Mouse (Mus musculus) kidney, adult 18-20 months (tissue): ENCODE measurements around the gene Ube2o.

Source experiments
- DNase-seq: peaks from one replicate; pipeline ENCODE4 v3.0.0; 2021

Ube2o gene

DNA sequence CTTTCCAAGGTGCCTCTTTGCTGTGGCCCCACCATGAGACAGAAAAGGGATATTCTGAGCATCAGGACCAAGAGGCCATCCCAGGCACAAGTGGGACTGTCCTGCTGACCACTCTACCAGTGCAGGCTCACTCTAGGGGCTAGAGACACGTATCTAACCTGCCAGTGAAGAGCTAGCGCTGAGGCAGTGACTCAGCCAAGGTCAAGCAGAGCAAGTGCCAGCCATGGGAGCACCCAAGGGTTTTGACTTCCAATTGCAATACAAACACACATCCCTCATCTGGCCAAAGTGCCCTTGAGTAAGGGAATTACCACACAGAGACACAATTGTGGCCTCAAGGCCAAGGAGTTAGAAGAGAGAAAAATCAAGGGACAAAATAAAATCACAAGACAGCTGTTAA, 5.9 kb downstream of the Ube2o start:
- DNase-seq: no peak

DNA sequence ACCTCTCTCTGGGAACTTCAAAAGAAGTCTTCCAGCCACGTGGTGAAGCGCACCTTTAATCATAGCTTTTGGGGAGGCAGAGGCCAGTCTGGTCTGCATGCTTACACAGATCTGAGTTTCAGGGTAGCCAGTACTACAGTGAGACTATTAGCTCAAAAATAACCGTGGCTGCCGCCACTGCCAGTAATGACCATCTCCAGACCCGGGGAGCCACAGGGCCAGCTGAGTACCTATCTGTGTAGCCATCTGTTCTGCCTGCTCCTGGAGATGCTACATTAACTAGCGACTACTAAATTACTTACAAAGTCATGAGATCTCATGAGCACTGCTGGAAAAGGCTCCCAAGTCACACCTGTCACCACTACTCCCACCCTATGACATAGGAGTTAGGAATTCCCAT, 6.3 kb downstream of the Ube2o start:
- DNase-seq: no peak

DNA sequence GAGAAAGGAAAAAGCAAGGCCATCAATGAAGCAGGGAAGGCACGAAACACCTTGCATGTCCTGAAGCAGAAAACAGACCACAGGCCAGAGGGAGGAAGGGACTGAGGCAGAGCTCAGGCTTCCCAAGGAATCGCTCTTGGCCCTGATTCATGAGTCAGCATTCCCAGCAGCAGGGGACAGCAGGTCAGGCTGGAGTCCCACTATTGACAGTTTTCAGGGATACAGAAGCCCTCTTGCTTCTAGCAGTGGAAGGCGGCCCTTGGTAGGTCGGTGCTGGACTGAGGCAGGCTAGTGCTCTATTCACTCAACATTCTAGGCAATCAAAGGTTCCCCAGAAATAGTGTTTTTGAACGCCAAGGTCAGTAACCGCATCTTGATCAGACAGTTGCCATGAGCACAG, 6.8 kb downstream of the Ube2o start:
- DNase-seq: no peak

DNA sequence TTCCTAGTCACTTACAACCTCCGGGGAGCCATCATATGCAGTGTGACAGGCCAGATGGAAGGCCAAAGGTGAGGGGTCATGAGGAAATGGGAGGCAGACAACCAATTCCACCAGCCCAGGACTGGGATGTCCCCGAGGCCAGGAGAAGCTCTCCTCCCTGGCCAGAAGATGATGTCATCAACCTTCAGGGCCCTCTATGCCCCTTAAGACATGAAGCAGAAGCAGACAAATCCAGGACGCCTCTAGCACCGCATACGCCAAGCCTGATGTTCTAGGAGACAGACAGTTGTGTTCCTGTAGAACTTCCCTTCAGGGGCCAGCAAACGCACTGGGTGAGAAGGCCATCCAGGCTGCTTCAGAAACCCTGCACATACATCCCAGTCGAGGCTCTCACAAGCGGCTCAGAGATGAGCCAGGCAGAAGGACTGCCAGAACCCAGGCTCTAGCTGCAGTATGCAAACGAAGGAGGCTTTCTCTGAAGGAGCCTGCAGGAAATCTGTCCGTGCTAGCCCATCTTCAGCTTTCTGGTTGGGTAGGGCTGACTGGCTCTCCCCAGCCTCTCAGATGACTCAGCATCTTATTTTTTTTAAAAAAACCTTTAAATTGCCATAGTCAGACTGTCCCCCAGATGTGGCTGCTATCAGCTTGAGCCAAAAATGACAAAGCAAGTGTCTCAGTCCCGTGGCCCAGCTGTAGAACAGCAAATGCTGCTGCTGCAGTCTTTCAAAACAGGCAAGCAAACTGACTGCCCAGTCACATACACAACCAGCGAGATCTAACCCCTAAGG, 8.3 kb downstream of the Ube2o start:
- DNase-seq: no peak

DNA sequence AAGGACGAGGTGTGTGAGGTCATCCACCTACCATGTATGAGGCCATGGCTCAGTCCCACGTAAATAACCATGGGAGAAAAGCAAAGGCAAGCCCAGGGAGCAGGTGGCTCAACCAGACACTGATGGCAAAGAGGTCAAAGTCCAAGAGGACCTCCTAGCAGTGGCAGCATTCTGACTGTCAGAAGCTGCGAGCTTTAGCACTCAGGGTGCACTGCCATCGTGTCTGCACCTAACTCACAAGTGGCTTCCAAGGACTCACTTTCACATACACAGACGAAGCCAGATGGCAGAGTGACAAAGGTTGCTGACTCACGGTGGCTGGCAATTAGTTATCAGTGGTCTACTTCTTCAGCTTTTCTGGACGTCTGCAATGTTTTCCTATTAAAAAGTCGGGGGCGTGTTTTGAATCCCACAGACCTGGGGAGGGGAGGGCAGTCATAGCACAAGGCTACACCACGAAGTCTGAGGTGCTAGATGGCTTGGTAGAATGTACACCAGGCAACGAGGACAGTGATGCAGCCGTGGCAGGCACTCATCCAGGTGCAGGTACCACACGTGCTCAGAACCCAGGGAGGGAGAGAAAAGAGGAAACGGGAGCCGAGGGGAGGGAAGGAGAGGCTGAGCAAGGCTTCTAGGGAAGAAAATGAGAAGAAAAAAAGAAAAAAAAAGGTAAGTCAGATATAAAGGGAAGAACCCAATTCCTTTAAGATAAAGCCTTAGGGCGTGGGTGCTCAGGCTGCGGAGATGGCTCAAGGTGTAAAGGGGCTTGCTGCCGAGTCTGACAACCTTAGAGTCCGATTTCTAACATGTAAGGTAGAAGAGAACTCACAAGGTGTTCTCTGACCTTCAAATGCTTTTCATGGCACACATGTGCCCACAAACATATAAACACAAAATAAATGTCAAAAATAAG, 9.2 kb downstream of the Ube2o start:
- DNase-seq: no peak

DNA sequence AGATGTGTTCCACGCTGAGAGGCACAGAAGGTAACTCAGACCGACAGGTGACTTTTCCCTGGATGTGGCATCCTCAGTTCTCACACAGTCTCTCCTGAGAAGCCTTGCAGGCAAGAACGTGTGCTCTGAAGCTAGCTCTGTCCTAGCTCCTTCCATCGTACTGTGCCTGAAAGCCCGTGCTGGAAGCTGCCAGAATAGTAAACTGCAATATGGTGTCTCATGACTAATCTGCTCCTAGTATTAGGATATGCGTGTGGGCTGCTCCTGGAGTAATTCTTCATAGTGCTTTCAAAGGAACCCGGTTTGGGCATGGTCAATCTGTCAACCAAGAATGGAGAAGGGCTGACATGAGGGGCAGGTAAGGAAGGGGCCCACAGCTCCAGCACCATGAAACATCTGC, 10.4 kb downstream of the Ube2o start:
- no peak for DNase-seq

DNA sequence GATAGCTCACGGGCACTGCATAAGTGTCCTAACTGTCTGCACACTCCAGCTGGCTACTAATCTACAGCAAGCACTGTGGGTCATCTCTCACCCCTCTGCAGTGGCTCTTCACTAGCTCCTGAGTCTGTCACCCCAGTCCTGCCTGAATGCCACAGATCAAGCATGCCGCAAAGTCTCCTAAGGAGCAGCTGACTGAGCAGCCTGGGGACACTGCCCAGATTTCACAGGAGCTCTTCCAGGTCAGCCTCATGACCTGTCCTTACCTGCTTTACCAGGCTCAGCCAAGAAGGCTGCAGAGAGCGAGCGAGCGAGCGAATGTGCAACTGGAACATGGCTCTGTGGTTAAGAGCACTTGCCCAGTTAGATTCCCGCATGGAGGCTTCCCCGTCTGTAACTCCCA, 13.7 kb downstream of the Ube2o start:
- no peak for DNase-seq

DNA sequence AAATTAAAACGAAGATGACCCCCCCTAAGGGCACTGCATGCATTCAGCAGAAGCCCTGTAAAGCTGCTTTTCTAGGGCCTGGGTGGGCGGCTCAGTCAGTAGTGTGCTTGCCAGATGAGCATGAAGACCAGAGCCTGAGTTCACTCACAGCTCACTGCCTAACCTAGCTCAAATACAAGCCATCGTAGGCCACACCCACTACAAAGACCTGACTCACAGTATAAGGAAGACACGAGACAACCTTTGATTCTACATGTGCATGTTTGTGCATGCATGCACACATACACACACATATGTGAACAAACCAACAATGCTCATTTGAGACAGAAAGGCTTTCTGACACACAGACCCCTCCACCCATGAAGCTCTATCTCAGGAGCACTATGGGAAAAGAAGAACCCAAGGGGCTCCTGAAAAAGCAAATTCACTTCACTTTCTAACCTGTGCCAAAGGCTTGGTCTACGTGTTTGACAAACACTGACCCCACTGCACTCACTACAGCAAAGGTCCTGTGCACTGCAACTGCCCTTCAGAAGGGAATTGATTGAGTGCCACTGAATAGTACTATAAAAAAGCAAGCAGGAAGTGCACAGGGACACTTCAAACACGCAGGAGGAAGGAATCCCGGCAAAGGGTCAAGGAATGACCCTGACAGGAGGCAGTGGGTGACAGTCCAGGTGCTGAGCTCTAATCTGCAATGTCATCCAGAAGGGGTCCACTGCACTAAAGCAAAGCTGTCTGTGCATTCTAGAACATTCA, 15.8 kb downstream of the Ube2o start:
- DNase-seq: no peak

DNA sequence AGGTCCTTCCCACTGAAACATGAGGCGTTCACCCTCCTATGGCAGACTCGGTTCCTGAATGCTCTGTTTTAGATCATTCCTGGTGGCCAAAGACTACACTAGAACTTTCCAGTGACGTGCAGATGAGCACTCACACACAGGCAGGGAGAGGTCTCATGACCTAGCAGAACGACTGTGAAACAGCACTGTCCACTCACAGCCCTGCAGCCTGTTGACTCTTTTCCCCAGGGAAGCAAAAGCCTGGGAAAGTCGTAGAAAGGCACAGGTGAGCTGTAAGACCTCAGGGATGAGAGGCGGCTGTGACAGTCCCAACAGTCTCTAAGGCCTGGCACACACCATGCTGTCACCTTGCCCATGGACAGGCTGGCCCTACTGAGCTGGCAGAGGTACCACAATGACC, 24.9 kb downstream of the Ube2o start:
- no peak for DNase-seq

DNA sequence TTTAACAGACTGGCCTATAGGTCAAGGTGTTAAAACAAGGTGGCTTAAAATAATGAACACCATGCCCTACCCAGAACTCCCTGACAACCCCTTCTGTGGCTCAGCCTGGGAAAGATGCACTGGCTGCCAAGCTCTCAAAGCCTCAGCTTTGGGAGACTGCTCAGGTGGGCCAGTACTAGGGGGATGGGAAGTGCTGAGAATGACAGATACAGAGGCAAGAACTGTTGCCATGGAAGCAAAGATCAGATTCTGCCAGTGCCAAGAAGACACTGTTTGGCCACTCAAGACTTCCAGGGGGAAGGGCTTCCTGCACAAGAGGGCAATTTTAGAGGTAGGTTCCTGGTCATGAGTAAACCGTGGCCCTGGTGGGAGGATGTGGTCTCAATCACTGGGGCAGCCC, 25.7 kb downstream of the Ube2o start:
- no peak for DNase-seq

DNA sequence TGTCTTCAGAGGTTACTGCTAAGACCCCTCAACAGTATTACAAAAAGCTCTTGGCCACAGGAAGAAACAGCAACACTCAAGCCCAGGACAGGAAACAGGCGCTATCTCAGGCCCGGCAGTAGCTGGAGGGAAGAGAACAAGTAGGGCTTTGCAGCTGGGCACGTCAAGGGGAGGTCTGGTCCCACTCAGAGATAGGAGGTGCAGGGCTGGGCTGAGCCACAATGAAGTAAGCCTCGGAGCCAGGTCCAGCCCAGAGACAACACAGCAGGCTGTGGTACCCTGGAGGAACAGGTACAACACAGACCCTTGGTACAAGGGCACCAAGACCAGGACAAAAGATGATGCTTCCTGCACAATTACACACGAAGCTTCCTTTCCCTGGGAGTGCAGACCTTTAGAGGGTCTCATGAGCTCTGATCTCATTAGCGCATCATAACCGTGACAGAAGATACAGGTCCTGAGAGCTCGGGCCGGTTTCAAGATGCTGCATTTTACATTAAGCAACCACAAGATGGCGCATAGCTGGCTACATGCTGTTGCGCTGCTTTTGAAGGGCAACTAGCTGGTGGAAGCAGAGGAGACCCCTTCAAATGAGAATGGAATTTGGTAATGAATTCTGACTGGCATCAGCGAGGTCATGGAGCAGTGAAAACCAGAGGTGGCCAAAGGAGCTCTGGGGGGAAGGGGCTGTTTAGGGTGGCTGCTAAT, 26.9 kb downstream of the Ube2o start:
- DNase-seq: peak; percentile 42

DNA sequence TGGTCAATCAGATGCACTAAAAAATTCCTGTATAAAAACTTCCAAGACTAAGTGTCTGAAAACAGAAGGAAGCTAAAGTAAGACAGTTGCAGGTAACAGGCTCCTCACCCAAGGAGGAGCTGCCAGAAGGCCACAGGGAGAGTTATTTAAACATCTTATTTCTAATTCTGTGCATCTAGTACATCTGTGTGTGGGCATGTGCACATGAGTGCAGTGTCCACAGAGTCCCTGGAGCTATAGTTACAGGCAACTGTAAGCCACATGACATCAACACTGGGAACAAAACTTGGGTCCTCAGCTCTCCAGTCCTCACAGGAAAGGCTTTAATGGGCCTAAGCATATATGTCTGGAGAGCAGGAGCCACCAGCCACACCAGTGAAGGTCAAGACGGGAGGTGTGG, 29.1 kb downstream of the Ube2o start:
- DNase-seq: no peak

DNA sequence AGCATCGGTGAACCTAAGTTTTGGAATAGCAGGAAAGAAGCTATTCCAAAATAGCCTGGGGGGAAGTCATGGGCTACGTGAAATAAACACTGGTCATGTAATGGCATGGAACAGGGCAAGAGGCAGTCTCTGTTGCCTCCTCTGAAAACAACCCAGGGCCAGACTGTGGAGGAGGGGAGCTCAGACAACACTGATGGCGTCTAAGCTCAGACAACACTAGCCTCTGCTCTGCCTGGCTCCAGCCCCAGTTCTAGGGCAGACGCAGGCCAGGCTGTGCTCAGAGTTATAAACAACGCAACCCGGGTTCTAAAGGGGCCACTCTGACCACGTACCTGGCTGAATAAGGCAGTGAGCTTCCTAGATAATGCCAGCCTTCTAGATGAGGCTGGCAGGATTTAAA, 30.5 kb downstream of the Ube2o start:
- no peak for DNase-seq

DNA sequence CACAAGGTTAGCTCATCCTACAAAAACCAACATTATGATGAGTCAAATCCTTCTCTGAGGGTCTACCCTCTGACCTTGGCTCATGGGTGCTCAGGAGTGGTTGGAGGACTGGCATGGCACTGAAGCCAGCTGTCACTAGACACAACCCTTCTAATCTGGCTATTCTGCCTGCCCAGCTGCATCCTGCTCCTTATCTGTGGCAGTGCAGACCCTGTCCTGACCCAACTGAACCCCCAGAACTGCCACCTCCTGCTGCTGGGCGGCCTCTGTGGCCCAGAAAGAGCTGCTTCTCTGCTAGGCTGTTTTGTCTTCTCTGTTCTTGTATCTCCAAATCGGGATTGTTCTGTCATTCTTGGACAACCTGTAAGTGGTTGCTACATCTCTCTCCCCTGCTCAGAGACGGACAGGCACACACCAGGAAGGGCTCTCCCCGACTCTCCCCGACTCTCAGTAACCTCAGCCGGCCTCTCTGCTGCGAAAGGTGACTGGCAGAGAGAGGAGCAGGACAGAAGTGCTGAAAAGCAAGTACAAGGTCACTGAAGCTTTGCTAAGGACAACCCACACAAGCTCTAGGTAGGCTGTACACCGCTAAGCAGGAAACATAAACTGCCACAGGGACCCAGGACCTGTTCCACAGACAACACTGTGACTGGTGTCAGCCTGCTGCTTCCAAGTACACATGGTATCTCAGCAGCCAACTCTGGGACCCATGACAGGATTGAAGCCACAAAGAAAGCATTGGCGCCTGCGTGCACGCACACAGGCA, 31.8 kb downstream of the Ube2o start:
- no peak for DNase-seq

DNA sequence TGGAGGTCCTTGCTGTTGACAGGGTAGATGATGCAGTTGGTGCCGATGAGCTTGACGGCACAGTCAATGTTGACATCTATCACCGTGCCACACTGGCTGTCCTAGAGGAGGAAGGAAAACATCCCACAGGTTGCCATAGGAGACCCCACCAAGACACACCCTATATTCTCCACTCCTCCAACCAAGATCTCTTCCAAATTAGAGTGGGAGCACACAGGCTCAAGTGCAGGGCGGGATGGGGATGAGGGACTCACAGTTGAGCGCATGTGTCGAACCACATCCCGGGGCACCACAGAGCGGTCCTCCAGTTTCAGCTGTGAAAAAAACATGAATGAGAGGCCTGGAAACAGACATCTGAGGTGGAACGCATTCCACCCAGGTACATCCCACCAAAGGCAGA, 32.5 kb downstream of the Ube2o start:
- no peak for DNase-seq

DNA sequence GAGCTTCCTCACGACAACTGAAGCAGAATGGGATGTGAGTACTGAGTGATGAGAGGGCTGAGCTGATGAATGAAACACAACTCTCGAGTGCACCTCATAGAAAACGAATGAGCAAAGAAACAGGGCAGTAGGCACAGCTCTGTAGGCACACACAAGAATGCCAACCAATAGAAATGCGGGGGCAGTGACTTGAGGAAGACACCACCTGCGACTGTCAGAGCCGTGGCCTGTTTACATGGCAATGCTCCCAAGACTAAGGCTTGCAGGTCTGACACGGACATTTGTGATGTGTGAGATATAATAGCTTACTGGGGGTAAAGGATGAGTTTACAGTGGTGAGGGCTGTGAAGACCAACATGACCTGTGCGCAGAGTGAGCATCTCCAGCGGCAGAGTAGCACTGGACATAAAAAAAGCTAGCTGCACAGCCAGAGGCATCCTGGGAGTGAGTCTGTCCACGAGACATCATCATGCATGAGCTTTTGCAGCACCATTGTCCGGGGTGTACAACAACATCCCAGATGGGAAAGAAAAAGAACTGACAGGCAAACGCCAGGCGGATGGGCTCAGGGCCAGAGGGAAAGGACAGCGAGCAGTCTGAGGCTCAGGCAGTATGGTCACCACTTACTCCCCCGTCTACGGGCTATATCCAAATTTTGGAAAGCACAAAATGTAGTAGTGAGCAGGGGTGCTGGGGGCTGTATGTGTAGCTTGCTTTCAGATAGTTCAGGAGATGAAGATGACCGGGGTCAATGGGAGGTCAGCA, 33.8 kb downstream of the Ube2o start:
- no peak for DNase-seq

DNA sequence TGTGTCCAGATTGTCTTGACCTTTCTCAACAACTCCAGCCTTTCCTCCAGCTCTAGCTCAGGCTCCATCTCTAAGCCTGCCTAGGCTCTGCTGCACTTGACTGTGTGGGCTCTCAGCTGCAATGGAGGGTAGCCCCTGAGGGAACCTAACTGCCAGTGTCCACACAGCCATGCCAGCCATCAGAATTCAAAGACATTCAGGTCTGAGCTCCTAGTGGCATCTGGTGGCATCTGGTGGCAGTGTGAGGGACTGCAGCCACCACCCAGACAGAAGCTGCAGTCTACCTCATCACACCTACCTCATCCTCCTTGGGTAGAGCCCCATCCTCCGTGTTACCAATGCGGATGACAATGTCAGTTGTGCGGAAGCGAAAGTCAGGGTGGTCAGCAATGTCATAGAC, 38.1 kb downstream of the Ube2o start:
- DNase-seq: peak; percentile 61

DNA sequence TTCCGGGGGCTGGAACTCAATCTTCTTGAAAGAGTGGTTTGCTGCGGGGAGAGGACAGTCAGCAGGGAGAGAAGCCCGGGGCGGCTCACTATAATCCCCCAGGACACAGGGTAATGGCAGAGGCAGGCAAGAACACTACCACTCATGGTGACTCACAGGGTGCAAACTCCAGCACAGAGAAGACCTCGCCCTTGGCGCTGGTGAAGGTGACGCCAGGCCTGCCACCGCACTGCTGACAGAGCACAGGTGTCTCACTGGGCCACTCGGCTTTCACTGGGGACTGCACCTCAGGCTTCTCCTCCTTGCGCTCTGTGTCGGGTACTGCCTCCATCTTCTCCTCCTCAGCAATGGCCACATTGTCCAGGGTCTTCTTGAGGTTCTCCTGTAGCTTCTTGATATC, 40.1 kb downstream of the Ube2o start:
- DNase-seq: no peak

DNA sequence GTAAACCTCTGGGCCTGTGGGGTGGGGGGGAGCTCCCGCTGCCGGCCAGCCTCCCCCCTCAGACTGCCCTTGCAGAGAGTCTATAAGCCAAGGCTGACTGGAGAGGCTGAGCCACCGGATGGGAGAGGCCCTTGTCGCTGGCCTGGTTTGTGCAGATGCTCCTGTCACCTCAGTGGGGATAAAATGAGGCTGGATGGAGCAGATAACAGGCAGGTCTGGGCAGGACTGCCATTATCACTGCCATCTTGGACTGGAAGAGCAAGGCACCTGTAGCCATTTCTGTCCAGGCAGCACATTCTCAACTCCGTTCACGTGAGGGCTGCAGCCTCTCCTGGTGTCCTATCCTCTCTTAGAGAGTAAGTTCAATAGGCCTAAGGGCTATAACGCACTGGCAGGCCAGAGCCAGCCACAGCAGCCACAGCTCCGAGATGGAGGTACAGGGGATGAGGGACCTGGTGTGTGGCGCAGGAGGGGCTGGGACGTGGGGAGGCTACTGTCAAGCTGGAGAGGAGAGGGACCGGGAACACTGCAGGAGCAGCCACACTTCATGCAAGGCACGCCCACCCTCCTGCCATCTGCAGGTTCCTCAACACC, 43.0 kb downstream of the Ube2o start:
- DNase-seq: no peak

DNA sequence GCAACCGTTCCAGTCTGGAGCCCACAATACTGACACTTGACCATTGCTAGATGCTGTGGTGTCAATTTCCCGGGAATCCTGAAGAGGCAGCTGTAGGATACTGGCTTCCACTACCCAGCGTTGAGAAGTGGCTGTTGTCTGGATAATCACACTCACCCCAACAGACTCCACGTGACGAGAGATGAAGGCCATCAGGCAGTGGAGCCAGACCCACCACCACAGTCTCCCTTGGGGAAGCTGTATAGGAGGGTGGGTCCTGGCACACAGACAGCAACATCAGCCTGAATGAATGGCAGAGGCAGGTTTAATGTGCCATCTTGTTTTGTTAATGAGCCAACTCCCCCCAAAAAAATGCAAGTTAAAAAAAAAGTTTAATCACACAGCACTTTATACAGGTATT, 43.9 kb downstream of the Ube2o start:
- DNase-seq: no peak

DNA sequence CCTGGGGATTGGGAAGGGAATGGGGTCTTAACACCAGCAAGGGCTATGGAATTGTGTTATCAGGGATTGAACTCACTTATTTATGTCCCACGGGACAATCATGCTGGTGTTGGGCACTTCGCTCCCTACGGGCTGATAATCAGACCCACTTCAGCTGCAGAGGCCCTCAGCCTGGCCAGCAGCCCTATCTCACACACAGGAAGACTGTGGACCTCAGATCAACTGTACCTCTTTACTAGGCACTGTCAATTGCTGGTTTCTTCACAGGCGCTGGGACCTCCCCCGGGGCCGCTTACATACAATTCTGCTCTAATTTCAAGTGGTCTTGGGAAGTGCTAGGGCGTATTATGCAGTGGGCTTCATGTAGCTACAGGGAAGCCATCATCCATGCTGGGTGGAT, 44.6 kb downstream of the Ube2o start:
- no peak for DNase-seq
